Mouse (Mus musculus) MEL (cell line): Measurements from ENCODE around the gene Lims1. TPM values are rescaled to one million over a fixed set of nuclear protein-coding genes. Genes with fewer than 3 reads are reported as not detected.

Source experiments
- DNase-seq: peaks from one replicate; pipeline ENCODE4 v3.0.0; 2011; ENCODE audit warnings: low read depth, low spot score
- H3K27ac ChIP-seq: 2 replicates; pipeline ENCODE4 v1.5.1; 2012; ENCODE audit warnings: low read depth, mild to moderate bottlenecking, control low read depth, low read length, moderate library complexity; ENCODE audit not compliant: control insufficient read depth
- H3K27me3 ChIP-seq, 2 experiments: fragments of 150-350 bp in 1 of 2; sonication (generic) in 1 of 2; 2 replicates each; pipeline ENCODE4 v1.6.1; 2012; ENCODE audit warnings: low read length in 2 of 2, mild to moderate bottlenecking in 2 of 2, improper control_type of control experiment in 1 of 2, moderate library complexity in 1 of 2; ENCODE audit not compliant: insufficient read depth in 2 of 2, control insufficient read depth in 1 of 2
- H3K36me3 ChIP-seq, 2 experiments: 2 replicates each; pipeline ENCODE4 v1.6.1; 2012 to 2014; ENCODE audit warnings: low read length in 2 of 2, improper control_type of control experiment in 1 of 2, inconsistent platforms in 1 of 2, mild to moderate bottlenecking in 1 of 2; ENCODE audit not compliant: insufficient read depth in 2 of 2, control insufficient read depth in 1 of 2
- H3K4me1 ChIP-seq, 2 experiments: fragments of 150-350 bp in 1 of 2; sonication (generic) in 1 of 2; 2 replicates each; pipeline ENCODE4 v1.6.1; 2012; ENCODE audit warnings: low read length in 2 of 2, improper control_type of control experiment in 1 of 2, mild to moderate bottlenecking in 1 of 2; ENCODE audit not compliant: insufficient read depth in 2 of 2, control insufficient read depth in 1 of 2
- H3K4me3 ChIP-seq, 2 experiments: fragments of 150-350 bp in 1 of 2; sonication (generic) in 1 of 2; 2 replicates each; pipeline ENCODE4 v1.5.1; 2012; ENCODE audit warnings: low read depth in 2 of 2, low read length in 2 of 2, mild to moderate bottlenecking in 2 of 2, moderate library complexity in 2 of 2, control low read depth in 1 of 2, improper control_type of control experiment in 1 of 2; ENCODE audit not compliant: control insufficient read depth in 1 of 2, insufficient read depth in 1 of 2
- H3K79me2 ChIP-seq: 2 replicates; pipeline ENCODE4 v1.6.1; 2012; ENCODE audit warnings: mild to moderate bottlenecking, low read length, moderate library complexity; ENCODE audit not compliant: control insufficient read depth, poor library complexity, insufficient read depth
- H3K9ac ChIP-seq: 2 replicates; pipeline ENCODE4 v1.6.1; 2012; ENCODE audit warnings: low read depth, mild to moderate bottlenecking, control low read depth, low read length, moderate library complexity; ENCODE audit not compliant: control insufficient read depth, poor library complexity, severe bottlenecking
- H3K9me3 ChIP-seq: fragments of 150-350 bp; sonication (generic); replicated peaks from 2 replicates; pipeline ENCODE4 v1.6.1; 2012; ENCODE audit warnings: mild to moderate bottlenecking, low read length, improper control_type of control experiment, moderate library complexity; ENCODE audit not compliant: insufficient read depth
- BHLHE40 ChIP-seq: IDR thresholded peaks from 2 replicates; pipeline ENCODE4 v1.6.1; 2012; ENCODE audit warnings: low read depth, mild to moderate bottlenecking, inconsistent platforms, low read length, improper control_type of control experiment, borderline replicate concordance
- ELF1 ChIP-seq: IDR thresholded peaks from 2 replicates; pipeline ENCODE4 v1.6.1; 2014; ENCODE audit warnings: low read depth, mild to moderate bottlenecking, inconsistent platforms, low read length, improper control_type of control experiment, moderate library complexity
- EP300 ChIP-seq, 2 experiments: IDR thresholded peaks; 2 replicates each; pipeline ENCODE4 v1.6.1; 2011; ENCODE audit warnings: improper control_type of control experiment in 2 of 2, low read length in 2 of 2, low read depth in 1 of 2, mild to moderate bottlenecking in 1 of 2
- ETS1 ChIP-seq: IDR thresholded peaks from 2 replicates; pipeline ENCODE4 v1.6.1; 2012; ENCODE audit warnings: low read depth, mild to moderate bottlenecking, inconsistent platforms, low read length, improper control_type of control experiment, moderate library complexity
- GABPA ChIP-seq: IDR thresholded peaks from 2 replicates; pipeline ENCODE4 v1.6.1; 2012; ENCODE audit warnings: low read depth, mild to moderate bottlenecking, inconsistent platforms, low read length, improper control_type of control experiment, moderate library complexity
- GATA1 ChIP-seq: IDR thresholded peaks from 2 replicates; pipeline ENCODE4 v1.6.1; 2011; ENCODE audit warnings: low read depth, low read length, improper control_type of control experiment
- HCFC1 ChIP-seq: IDR thresholded peaks from 2 replicates; pipeline ENCODE4 v1.6.1; 2012; ENCODE audit warnings: low read depth, mild to moderate bottlenecking, inconsistent platforms, low read length, improper control_type of control experiment, moderate library complexity
- KAT2A ChIP-seq: conservative IDR thresholded peaks from 2 replicates; pipeline ENCODE4 v1.6.1; 2012; ENCODE audit warnings: low read depth, low read length, improper control_type of control experiment, inconsistent platforms
- MEF2A ChIP-seq: IDR thresholded peaks from 2 replicates; pipeline ENCODE4 v1.6.1; 2014; ENCODE audit warnings: low read depth, mild to moderate bottlenecking, inconsistent platforms, low read length, improper control_type of control experiment; ENCODE audit not compliant: poor library complexity, insufficient replicate concordance, severe bottlenecking; ENCODE audit errors: extremely low read depth
- MYB ChIP-seq: IDR thresholded peaks from 2 replicates; pipeline ENCODE4 v1.6.1; 2011; ENCODE audit warnings: mild to moderate bottlenecking, low read depth, low read length, improper control_type of control experiment
- MYC ChIP-seq: IDR thresholded peaks from 2 replicates; pipeline ENCODE4 v1.6.1; 2011; ENCODE audit warnings: low read depth, mild to moderate bottlenecking, low read length, improper control_type of control experiment, moderate library complexity
- NELFE ChIP-seq: IDR thresholded peaks from 2 replicates; pipeline ENCODE4 v1.6.1; 2011; ENCODE audit warnings: low read depth, low read length, improper control_type of control experiment
- NRF1 ChIP-seq: IDR thresholded peaks from 2 replicates; pipeline ENCODE4 v1.6.1; 2014; ENCODE audit warnings: low read depth, mild to moderate bottlenecking, inconsistent platforms, low read length, improper control_type of control experiment, moderate library complexity; ENCODE audit not compliant: poor library complexity, insufficient read depth, severe bottlenecking
- POLR2A ChIP-seq, 2 experiments: IDR thresholded peaks; 2 replicates each; pipeline ENCODE4 v1.6.1; 2011 to 2012; ENCODE audit warnings: low read length in 2 of 2, mild to moderate bottlenecking in 2 of 2, control low read depth in 1 of 2, improper control_type of control experiment in 1 of 2, low read depth in 1 of 2, moderate library complexity in 1 of 2; ENCODE audit not compliant: control insufficient read depth in 1 of 2, insufficient read depth in 1 of 2, poor library complexity in 1 of 2
- POLR2AphosphoS2 ChIP-seq: IDR thresholded peaks from 2 replicates; pipeline ENCODE4 v1.6.1; 2011; ENCODE audit warnings: low read length, improper control_type of control experiment
- RCOR1 ChIP-seq: IDR thresholded peaks from 2 replicates; pipeline ENCODE4 v1.6.1; 2012; ENCODE audit warnings: low read depth, mild to moderate bottlenecking, inconsistent platforms, low read length, improper control_type of control experiment
- SIN3A ChIP-seq: IDR thresholded peaks from 2 replicates; pipeline ENCODE4 v1.6.1; 2012; ENCODE audit warnings: low read length, improper control_type of control experiment, inconsistent platforms
- TAL1 ChIP-seq: IDR thresholded peaks from 2 replicates; pipeline ENCODE4 v1.6.1; 2012; ENCODE audit warnings: mild to moderate bottlenecking, inconsistent platforms, low read length, moderate library complexity, mixed read lengths
- USF1 ChIP-seq: IDR thresholded peaks from 2 replicates; pipeline ENCODE4 v1.6.1; 2014; ENCODE audit warnings: low read depth, mild to moderate bottlenecking, inconsistent platforms, low read length, improper control_type of control experiment, moderate library complexity
- USF2 ChIP-seq, 2 experiments: IDR thresholded peaks; 2 replicates each; pipeline ENCODE4 v1.6.1; 2011 to 2012; ENCODE audit warnings: improper control_type of control experiment in 2 of 2, low read length in 2 of 2, borderline replicate concordance in 1 of 2, inconsistent platforms in 1 of 2, low read depth in 1 of 2, mild to moderate bottlenecking in 1 of 2; ENCODE audit not compliant: insufficient read depth in 1 of 2
- ZC3H11A ChIP-seq: IDR thresholded peaks from 2 replicates; pipeline ENCODE4 v1.6.1; 2012; ENCODE audit warnings: low read depth, mild to moderate bottlenecking, inconsistent platforms, low read length, improper control_type of control experiment
- ZKSCAN1 ChIP-seq: IDR thresholded peaks from 2 replicates; pipeline ENCODE4 v1.6.1; 2012; ENCODE audit warnings: low read depth, mild to moderate bottlenecking, inconsistent platforms, low read length, improper control_type of control experiment, moderate library complexity
- polyA plus RNA-seq, 2 experiments: library from polyadenylated mRNA; stranded (reverse) in 1 of 2; unstranded in 1 of 2; fragments of >175 nt in 1 of 2; fragments of >200 nt in 1 of 2; gene quantifications; 2 replicates each; pipeline versions ENCODE4 v1.2.1 to v1.2.4; 2012; ENCODE audit warnings: low replicate concordance in 2 of 2, low read depth in 1 of 2; ENCODE audit not compliant: insufficient read length in 2 of 2, insufficient read depth in 1 of 2, missing spikeins in 1 of 2
- total RNA-seq: library from RNA; depleted of rRNA; stranded (reverse); fragments of 300-350 nt; gene quantifications from 2 replicates; pipeline ENCODE4 v1.2.3, GENCODE M21; 2012

Lims1 gene
- total and polyA plus RNA-seq, 3 experiments, result 24.9 to 28.5 TPM; not detected in 1

DNA sequence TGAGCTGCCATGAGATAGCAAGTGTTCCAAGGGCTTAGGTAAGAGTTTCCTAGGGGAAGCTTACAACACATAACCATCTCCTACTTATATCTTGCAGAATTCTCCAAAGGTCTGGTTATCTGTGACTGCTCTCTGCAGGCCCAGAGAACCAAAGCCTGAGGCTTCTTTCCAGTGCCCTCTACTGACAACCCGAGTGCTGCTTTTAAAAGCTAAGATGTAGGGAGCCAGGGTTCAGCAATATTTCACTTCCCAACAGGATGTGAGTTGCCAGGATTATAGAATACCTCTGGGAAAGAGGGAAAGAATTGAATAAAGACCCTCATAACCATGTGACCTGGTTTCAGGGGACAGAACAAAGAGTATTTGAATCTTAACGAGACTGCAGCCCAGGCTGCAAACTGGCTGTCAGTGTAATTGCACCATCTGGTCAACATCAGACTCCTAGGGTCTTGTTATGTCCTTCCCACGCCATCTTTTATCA lies 59.4 kb downstream of the Lims1 start:
- no peak for DNase-seq
- H3K9ac ChIP-seq, result peak overlapping the region; percentile 1; the same call in 1 of the 2 replicates
- H3K9me3 ChIP-seq, result no peaks in the 10 kb centered on the region
- TF ChIP-seq MYC, result no peak
- no peak for TF ChIP-seq SIN3A
- no peak for TF ChIP-seq ZC3H11A
- TF ChIP-seq ELF1, result no peak
- TF ChIP-seq NRF1, result no peak
- no peak for TF ChIP-seq MYB
- no peak for TF ChIP-seq POLR2AphosphoS2
- no peak overlapping the region for H3K4me3 ChIP-seq
- peaks cover 20 to 29% of the 10 kb centered on the region in 2 experiments for H3K4me1 ChIP-seq
- H3K36me3 ChIP-seq, result peaks cover 0 to 43% of the 10 kb centered on the region in 2 experiments; a peak in 2 of 4 replicates
- peaks cover 30% of the 10 kb centered on the region for H3K79me2 ChIP-seq
- H3K27me3 ChIP-seq, result no peaks in the 10 kb centered on the region
- peak overlapping the region; percentile 79 for H3K27ac ChIP-seq

DNA sequence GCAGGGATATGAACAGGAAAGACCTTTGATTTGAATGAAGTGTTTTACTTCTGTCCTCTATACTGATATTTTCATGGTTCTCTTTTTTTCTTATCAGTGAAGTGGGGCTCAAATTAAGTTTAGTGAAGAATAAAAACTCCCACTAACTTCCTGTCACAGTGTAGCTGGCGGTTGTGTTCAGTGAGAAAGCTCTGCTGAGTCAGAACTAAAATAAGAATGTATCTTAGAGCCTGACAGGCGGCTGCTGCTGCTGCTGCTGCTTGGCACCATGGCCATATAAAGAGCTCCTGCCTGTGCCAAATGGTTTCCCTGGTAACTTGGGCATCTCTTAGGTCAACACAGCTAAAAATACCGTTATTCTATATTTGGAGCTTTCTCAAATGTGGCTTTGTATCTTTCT lies 60.0 kb downstream of the Lims1 start:
- H3K27ac ChIP-seq, result peak overlapping the region; percentile 64
- peak; percentile 88 for DNase-seq
- TF ChIP-seq USF1 (no peak), SIN3A (peak; percentile 60), GABPA (peak; percentile 16; the same call in 1 of the 2 replicates), MEF2A (peak; percentile 86; the same call in 1 of the 2 replicates), POLR2AphosphoS2 (no peak), NRF1 (no peak), POLR2A (IDR thresholded peaks at IDR 0.05; ENCODE audit: control insufficient read depth in 1 of 2, insufficient read depth in 1 of 2, low read depth in 1 of 2, low read length in 2 of 2, poor library complexity in 1 of 2) (no peak), USF2 (IDR thresholded peaks at IDR 0.05; ENCODE audit: borderline replicate concordance in 1 of 2, insufficient read depth in 1 of 2, low read depth in 1 of 2, low read length in 2 of 2) (no peak), EP300 (IDR thresholded peaks at IDR 0.05; ENCODE audit: low read depth in 1 of 2, low read length in 2 of 2) (peak; percentile 73 to 78), HCFC1 (no peak), NELFE (no peak), TAL1 (no peak), ETS1 (peak; percentile 68; the same call in 1 of the 2 replicates), ZKSCAN1 (no peak), MYB (no peak), KAT2A (no peak), BHLHE40 (no peak), GATA1 (peak; percentile 88), RCOR1 (peak; percentile 80)
- TF ChIP-seq, all 39 proteins: peak for 7
- H3K79me2 ChIP-seq, result peaks cover 30% of the 10 kb centered on the region
- H3K9ac ChIP-seq, result no peak overlapping the region
- H3K27me3 ChIP-seq, result no peaks in the 10 kb centered on the region
- no peaks in the 10 kb centered on the region for H3K9me3 ChIP-seq
- H3K36me3 ChIP-seq, result peaks cover 0 to 43% of the 10 kb centered on the region in 2 experiments; a peak in 2 of 4 replicates
- H3K4me1 ChIP-seq, result peaks cover 20 to 29% of the 10 kb centered on the region in 2 experiments
- H3K4me3 ChIP-seq, result no peak overlapping the region
